Mouse (Mus musculus) macrophage (primary cell): ENCODE measurements around the gene A830031A19Rik. TPM values are rescaled to one million over a fixed set of nuclear protein-coding genes. Genes with fewer than 3 reads are reported as not detected.

Experiments used
- H3K27ac ChIP-seq: fragments of 350-480 bp; formaldehyde crosslinking; 2 replicates; pipeline ENCODE4 v1.9.0; 2021
- H3K36me3 ChIP-seq: fragments of 350-480 bp; formaldehyde crosslinking; 2 replicates; pipeline ENCODE4 v1.9.0; 2021; ENCODE audit errors: inconsistent target
- H3K4me3 ChIP-seq: fragments of 350-480 bp; formaldehyde crosslinking; 2 replicates; pipeline ENCODE4 v1.9.0; 2021; ENCODE audit errors: inconsistent target
- H3K79me2 ChIP-seq: fragments of 350-480 bp; formaldehyde crosslinking; 2 replicates; pipeline ENCODE4 v1.9.0; 2021; ENCODE audit errors: inconsistent target
- WGBS: methylation state at CpG from one replicate; pipeline ENCODE4 v1.1.7; 2026; ENCODE audit warnings: inconsistent platforms; ENCODE audit not compliant: missing documents; 5-methylcytosine and 5-hydroxymethylcytosine counted together
- polyA plus RNA-seq: library from polyadenylated mRNA; stranded (reverse); fragments of 250-400 nt; gene quantifications from 3 replicates; pipeline ENCODE4 v1.2.4, GENCODE M21; 2018; ENCODE audit warnings: inconsistent platforms

Gene A830031A19Rik
- polyA plus RNA-seq, 1 experiment from 2014 or later = not detected

DNA sequence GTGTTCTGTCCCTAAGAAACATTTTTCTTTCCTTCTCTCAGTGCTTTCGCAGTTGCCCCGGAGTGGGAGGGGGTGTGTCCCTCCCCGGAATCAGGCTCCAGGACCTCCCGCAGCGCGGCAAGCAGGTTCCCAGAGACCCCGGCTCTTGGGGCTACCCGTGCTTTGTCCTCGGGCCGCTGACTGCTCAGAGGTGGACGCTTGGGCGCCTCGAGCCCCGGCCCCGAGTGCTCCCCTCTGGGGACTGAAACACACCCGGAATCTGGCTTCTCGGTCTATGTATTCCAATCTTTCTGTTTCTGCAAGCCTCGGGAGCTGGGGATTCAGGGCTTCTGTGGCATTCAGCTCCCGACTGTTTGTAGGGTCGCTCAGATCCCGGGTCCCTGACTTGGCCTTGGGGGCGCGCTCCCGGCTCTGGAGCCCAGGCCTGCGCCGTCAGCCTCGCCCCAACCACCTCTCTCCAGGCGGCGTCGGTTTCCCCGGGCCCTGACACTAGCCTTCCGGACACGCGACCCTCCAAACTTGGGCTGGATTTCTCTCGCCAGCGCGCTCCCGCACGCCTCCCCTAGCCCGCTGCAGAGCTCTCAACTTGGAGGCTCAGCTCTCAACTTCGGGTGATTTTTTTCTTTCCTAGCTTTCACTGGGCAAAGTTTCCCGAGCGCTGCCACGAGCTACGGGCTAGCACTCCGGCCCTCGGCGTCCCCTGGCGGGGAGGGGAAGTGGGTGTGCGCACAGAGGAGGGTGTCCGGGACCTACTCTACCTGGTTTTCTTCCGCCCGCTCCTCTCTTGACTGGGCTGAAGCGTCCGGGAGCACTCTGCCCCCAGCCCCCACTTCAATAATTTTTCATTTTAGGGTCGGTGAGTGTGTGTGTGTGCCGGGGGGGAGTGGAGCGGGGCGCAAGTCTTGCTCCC is 2.2 kb upstream of the A830031A19Rik start:
- Histone ChIP-seq H3K27ac (no peak overlapping the region), H3K4me3 (peak overlapping the region; percentile 58), H3K79me2 (no peaks in the 10 kb centered on the region), H3K36me3 (no peaks in the 10 kb centered on the region)
- WGBS = 1% methylated on average over 58 of the region's 59 CpGs

GRCm38 (mm10) chr11:24076127-24076650 is 1.3 kb upstream of the A830031A19Rik start:
- Histone ChIP-seq H3K79me2 (no peaks in the 10 kb centered on the region), H3K36me3 (no peaks in the 10 kb centered on the region), H3K27ac (no peak overlapping the region), H3K4me3 (peak overlapping the region; percentile 58)
- 2% methylated on average over 32 of the region's 32 CpGs for WGBS

GRCm38 (mm10) chr11:24075486-24076126 is 752 bp upstream of the A830031A19Rik start:
- H3K36me3 ChIP-seq = no peaks in the 10 kb centered on the region
- no peak overlapping the region for H3K27ac ChIP-seq
- WGBS = 2% methylated on average over 17 of the region's 17 CpGs

DNA sequence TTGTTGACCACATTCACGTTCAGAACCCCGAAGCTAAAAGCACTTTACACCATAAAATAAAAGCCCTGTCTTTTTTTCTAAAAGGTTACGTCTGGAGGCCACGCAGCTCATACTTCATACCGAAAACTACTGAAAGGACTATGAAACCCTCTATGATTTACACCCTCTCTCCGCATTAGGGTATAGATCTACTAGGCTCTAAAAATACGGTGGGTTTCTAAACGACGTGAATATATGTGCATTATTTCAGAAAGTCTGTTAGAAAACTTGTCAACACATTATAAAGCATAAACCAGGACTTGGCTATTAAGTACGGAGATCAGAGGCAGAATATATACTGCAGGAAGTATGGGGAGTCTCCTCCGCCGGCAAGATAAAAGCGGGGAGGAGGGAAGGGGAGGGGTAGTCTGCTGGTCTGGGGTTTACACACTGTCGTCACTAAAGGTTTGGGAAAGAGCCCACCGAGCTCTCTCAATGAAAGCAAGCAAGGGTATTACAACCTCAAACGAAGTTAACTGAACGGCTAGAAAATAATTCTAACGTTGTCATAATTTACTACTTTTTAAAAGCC is 748 bp downstream of the A830031A19Rik start:
- WGBS = 6% methylated on average over 18 of the region's 18 CpGs
- Histone ChIP-seq H3K79me2 (no peaks in the 10 kb centered on the region), H3K27ac (no peak overlapping the region), H3K4me3 (no peak overlapping the region), H3K36me3 (no peaks in the 10 kb centered on the region)

More at GRCm38 (mm10) chr11:24075486-24076126, 752 bp upstream of the A830031A19Rik start:
- peak overlapping the region; percentile 58 for H3K4me3 ChIP-seq
- no peaks in the 10 kb centered on the region for H3K79me2 ChIP-seq

DNA sequence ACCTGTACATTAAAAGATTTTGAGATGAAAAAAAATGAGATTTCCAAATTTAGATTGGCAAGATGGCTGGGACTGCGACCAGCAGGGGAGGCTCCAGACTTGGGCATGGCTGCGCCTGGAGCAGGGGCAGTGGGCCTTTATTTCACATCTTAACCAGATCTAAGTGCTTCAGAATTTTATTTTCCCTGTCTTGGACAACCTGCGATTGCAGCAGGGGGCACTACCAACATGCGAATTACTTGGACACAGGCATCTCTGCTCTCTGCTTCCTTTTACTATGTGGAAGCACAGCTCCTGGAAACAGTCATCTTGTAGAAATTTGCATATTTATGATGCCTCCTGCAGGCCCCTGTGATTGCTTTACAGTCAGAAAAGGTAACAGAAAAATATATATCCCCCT is 9.5 kb downstream of the A830031A19Rik start:
- H3K79me2 ChIP-seq = no peaks in the 10 kb centered on the region
- 21% methylated on average over 4 of the region's 4 CpGs for WGBS
- H3K27ac ChIP-seq = no peak overlapping the region
- no peaks in the 10 kb centered on the region for H3K36me3 ChIP-seq
- H3K4me3 ChIP-seq = no peak overlapping the region

DNA sequence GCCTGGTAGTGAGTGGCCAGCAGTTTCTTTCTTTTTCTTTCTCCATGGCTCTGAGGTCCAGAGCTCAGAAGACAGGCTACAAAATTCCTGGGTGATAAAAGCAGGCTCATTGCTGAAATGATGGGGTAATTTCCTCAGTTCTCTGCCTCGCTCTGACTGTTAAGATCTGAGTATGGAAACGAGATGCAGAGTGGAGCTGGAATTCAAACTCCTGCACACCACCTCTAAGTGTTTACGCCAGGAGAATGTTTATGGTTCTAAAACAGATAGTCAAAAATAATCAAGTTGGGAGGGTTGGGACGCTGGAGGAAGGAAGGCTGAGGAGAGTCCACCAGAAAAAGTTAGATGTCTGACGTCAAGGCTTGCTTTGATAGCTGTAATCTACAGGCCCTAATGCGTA is 10.6 kb downstream of the A830031A19Rik start:
- Histone ChIP-seq H3K27ac (no peak overlapping the region), H3K79me2 (no peaks in the 10 kb centered on the region), H3K36me3 (no peaks in the 10 kb centered on the region), H3K4me3 (no peak overlapping the region)
- 90% methylated on average over 6 of the region's 6 CpGs for WGBS

DNA sequence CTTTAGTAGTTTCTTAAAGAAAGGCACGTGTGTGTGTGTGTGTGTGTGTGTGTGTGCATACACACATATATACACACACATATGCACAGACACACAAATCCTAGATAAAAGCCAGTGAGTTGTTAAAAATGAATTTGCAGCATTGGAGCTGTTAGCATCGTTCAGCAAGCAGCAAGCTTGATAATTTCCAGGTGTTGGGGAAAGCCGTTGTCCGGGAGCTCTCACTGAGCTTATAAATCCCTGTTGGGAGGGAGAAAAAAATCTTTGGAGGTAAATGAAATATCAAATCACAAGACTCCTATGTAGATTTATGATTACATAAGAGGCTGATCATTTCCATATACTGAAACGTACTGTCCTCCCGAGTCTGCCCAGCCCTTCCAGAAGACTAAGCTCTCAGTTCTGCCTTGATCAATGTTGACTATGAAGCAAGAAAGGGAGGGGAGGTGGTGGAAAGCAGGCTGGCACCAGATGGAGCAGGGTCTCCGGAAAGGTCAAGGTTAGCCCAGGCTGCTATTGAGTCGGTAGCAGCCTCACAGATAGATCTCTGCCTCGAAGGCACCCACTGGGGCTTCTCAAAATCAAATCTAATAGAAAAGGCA is 12.3 kb downstream of the A830031A19Rik start:
- 73% methylated on average over 9 of the region's 9 CpGs for WGBS
- Histone ChIP-seq H3K4me3 (no peak overlapping the region), H3K79me2 (no peaks in the 10 kb centered on the region), H3K27ac (no peak overlapping the region), H3K36me3 (no peaks in the 10 kb centered on the region)

- Histone ChIP-seq H3K36me3 (no peaks in the 10 kb centered on the region), H3K79me2 (no peaks in the 10 kb centered on the region), H3K4me3 (no peak overlapping the region), H3K27ac (no peak overlapping the region)
- WGBS = 2% methylated on average over 13 of the region's 14 CpGs
These were observed 13.0 kb downstream of the A830031A19Rik start for GRCm38 (mm10) chr11:24061819-24062218.

DNA sequence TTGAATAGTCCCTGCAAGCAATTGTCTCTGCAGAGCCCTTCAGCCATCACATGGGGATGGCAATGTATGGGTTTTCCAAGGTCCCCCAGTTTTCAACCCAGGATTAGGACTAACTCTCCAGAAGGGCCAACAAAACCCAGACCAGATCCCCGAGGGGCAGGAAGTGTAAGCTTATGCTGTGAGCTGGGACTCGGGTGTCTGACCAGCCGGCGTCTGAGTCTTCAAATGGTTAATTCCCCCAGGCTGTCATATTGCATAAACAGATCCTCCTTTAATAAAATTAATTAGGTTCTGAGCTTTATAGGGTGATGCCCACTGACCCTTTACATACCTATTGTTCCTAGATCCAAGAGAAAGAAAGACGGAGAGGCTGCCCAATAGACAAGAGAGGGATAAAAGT is 14.4 kb downstream of the A830031A19Rik start:
- 39% methylated on average over 5 of the region's 5 CpGs for WGBS

DNA sequence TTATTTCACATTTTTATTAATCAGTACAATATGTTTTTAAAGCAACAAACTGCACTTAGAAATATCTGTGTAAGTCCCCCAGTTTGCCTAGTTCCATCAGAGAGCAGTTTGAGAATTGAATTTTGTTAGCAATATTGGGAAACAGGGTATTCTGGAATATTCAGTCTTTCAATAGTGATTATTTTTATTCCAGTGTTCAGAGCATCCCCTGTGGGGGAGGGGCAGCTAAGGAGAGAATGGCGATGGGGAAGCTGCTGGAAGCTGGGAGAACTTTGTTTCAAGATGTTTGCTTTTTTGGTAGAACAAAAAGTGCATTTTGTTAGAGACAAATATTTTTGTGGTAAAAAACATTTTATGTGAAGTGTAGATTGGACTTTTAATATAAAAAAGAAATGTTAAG is 15.7 kb downstream of the A830031A19Rik start:
- H3K27ac ChIP-seq = no peak overlapping the region
- H3K4me3 ChIP-seq = no peak overlapping the region
- 57% methylated on average over 1 of the region's 1 CpGs for WGBS
- no peaks in the 10 kb centered on the region for H3K36me3 ChIP-seq
- no peaks in the 10 kb centered on the region for H3K79me2 ChIP-seq

More for the DNA sequence above, 14.4 kb downstream of the A830031A19Rik start:
- no peak overlapping the region for H3K4me3 ChIP-seq
- H3K36me3 ChIP-seq = no peaks in the 10 kb centered on the region
- H3K79me2 ChIP-seq = no peaks in the 10 kb centered on the region
- H3K27ac ChIP-seq = no peak overlapping the region

- 91% methylated on average over 6 of the region's 6 CpGs for WGBS
- Histone ChIP-seq H3K36me3 (no peaks in the 10 kb centered on the region), H3K27ac (no peak overlapping the region), H3K4me3 (no peak overlapping the region), H3K79me2 (no peaks in the 10 kb centered on the region)
These were observed 22.0 kb downstream of the A830031A19Rik start for GRCm38 (mm10) chr11:24052882-24053281.

DNA sequence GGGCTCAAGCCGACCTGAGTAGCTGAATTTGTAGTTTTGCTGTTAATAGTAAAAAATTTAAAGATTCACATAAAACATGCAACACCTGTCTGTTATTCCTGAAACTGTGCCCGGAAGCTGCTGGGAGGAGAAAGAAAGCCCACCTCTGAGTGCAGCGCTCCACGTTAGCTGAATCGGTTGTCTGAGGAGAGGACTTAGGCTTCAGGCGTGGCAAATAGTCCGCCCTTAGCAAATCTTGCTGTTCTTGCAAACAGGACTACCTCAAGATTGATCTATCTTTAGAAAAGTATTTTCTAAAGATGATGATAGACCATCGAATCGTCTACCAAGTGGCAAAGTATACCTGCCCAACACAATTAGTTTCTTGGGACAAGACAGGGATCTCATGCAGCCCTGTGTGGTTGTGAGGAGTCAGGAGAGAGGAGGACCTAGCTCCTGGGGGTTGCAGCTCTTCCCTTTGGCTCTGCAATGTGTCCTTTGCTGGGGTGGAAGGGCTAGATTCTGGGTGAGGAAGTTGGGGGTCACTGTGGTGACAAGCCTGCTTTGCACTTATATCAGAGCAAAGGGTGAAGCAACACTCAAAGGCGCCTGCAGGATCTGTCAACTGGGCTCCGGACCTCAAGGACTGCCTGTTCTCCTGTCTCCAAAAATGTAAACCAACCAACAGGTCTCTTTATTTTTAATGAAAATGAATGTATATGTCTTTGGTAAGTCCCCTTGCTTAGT is 24.7 kb downstream of the A830031A19Rik start:
- Histone ChIP-seq H3K27ac (no peak overlapping the region), H3K36me3 (no peaks in the 10 kb centered on the region), H3K4me3 (no peak overlapping the region), H3K79me2 (no peaks in the 10 kb centered on the region)
- 73% methylated on average over 11 of the region's 11 CpGs for WGBS

DNA sequence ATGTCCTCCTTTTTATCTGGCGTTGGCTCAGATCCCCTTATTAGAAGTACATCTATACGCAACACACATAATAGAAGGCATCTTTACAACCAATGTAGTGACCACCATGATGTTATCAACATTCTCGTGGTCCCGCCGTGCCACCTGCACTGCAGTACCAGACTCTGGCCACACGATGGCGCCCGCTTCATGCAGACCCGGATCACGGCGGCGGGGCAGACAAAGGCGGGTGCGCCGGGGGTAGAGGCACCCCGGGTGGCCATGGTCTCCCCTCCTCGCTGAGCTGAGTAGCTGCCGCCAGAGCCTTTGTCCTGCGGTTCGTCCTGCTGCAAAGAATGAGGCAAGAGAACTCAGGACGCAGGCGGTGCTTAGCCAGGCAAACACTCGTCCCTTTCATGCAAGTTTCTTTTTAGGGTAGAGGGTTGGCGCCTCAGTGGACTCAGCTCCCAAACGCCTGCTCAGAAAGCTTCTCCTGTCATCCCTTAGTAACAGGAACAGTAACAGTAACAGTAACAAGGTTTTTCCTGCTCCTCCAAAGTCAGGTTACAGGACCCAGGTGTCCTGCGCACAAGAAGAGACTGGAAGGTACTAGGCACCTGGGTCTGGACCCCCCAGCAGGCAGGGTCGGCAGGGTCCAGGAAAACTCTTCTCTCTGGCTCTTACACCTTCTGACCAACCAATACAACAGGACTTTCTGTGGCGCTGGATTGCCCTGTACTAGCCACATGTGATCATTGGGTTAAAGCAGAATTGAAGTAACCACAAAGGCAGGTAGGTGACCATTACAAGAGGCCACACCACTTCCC is 25.4 kb downstream of the A830031A19Rik start:
- Histone ChIP-seq H3K36me3 (no peaks in the 10 kb centered on the region), H3K27ac (no peak overlapping the region), H3K79me2 (no peaks in the 10 kb centered on the region), H3K4me3 (no peak overlapping the region; the same call in 1 of the 2 replicates)
- 7% methylated on average over 28 of the region's 28 CpGs for WGBS
